Mouse (Mus musculus) heart, postnatal 36 days (tissue): Measurements from ENCODE around the gene Suds3. TPM values are rescaled to one million over a fixed set of nuclear protein-coding genes. Genes with fewer than 3 reads are reported as not detected.

Source experiments
- DNase-seq, 2 experiments: peaks; one replicate each; pipeline ENCODE4 v3.0.0; 2021 to 2022
- intact Hi-C: fragments of 180-260 bp; cut with DNase I; formaldehyde crosslinking; loops from one replicate; pipeline ENCODE4 v1.15.1; 2025
- total RNA-seq, 2 experiments: library from RNA; stranded (reverse); gene quantifications; 2 replicates each; pipeline ENCODE4 v1.2.3; 2021

Suds3 gene
- 10 to 100 TPM; 89.7 to 97.2 TPM for total RNA-seq

GRCm38 (mm10) chr5:117115836-117116366 lies at the start of gene Suds3:
Gene Suds3, minus strand, starts transcription at chr5:117116113.
- intact Hi-C loops: loop anchor here (2.0 to 5.0 kb wide), 6 partner anchors 29 to 379 kb away; partner anchors contain the start of genes Pebp1, Rfc5 and Wsb2
- DNase-seq: peak; percentile 99 to 100

DNA sequence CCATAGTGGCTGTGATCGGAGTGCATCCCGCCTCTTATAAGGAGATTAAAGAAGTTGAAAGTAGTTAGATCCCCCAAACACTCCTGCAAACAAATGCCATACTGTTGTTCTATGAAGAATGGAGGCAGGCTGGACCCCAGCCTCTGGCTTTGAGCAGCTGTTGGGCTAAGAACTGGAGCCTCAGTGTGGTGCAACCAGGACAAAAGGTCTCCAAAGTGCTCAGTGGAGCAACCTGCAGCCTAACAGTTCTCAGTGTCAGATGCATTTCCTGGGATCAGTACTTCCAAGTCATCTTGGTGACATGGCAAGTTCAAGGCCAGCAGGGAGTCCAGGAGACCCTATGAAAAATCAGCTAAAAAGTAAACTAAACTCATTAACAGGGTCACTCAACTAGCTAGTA lies 49.0 kb upstream of the Suds3 start:
- intact Hi-C loops: no loop called here
- no peak for DNase-seq

GRCm38 (mm10) chr5:117164516-117164915 lies 48.6 kb upstream of the Suds3 start:
- no peak for DNase-seq
- intact Hi-C loops: no loop called here

GRCm38 (mm10) chr5:117163790-117164189 lies 47.9 kb upstream of the Suds3 start:
- intact Hi-C loops: no loop called here
- DNase-seq: no peak

GRCm38 (mm10) chr5:117160499-117160898 lies 44.6 kb upstream of the Suds3 start:
- intact Hi-C loops: no loop called here
- DNase-seq: no peak

GRCm38 (mm10) chr5:117159805-117160291 lies 43.9 kb upstream of the Suds3 start:
- intact Hi-C loops: no loop called here
- no peak for DNase-seq

- intact Hi-C loops: no loop called here
- peak in 1 of 2 experiments; percentile 16 for DNase-seq
Measured at GRCm38 (mm10) chr5:117159326-117159725, 43.4 kb upstream of the Suds3 start.

- intact Hi-C loops: no loop called here
- DNase-seq: peak in 1 of 2 experiments; percentile 48
Measured at GRCm38 (mm10) chr5:117158335-117159018, 42.6 kb upstream of the Suds3 start.

DNA sequence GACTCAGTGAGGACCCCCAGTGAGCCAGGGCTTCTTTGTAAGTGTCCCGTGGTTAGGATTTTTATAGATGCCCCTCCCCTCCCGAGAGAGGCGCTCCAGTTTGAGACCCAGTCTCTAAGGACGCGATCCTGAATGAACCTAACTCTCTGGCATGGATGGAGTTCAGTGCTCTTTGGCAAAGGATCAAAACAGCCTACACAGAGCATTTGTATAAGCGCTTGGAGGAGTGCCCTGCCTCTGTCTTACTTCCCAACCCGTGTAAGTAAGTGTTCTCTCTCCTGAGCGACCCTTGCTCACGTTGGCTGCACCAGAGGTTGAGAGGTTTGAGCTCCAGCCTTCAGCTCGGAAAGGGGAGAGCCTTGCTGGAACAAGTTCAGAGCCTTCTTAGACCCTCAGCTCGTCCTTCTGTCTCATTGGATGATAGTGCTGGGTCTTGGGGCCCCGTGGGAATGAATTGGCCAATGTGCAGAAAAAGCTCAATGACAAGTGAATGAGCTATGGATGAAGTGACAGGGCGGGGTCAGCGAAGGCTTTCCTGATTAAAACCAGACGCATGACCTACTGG lies 37.7 kb upstream of the Suds3 start:
- no peak for DNase-seq
- intact Hi-C loops: no loop called here

- intact Hi-C loops: no loop called here
Measured at GRCm38 (mm10) chr5:117152944-117153343, 37.0 kb upstream of the Suds3 start.

GRCm38 (mm10) chr5:117150068-117150467 lies 34.2 kb upstream of the Suds3 start:
- intact Hi-C loops: no loop called here

More at GRCm38 (mm10) chr5:117152944-117153343, 37.0 kb upstream of the Suds3 start:
- DNase-seq: no peak

DNA sequence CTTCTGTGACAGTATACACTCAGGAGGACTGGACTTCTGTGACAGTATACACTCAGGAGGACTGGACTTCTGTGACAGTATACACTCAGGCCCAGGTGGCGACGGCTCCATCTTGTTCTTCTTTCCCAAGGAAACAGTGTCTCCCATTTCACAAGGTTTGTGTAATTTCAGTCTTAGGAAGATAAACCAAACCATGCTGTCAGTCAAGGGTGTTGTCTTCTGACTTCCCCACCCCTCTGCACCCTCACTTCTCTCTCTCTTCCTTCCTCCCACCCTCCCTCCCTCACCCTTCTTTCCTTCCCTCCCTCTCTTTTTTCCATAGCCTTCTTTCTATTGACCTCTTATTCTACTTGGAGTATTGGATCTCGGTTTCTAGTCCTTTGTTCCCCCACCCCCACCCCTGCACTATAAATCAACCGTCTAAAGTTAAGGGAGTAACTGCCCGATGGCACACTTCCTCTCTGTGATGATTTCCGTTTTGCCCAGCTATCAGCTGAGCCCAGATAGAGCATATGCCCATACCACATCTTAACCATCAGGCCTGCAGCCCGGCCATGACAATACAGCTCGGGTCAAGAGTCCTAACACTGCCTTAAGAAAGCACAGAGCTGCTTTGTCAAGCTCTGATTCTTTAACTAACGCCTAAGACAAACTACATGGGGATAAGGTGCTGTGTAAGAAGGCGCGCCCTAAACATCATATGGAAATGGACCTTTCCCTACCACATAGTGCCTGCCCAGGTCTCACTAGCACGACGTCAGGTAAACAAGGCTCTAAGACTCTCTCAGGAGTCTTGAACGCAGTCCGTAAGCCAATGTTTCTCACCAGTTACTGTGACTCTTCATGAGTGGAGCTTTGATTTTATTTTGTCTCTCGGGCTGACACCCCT lies 33.4 kb upstream of the Suds3 start:
- DNase-seq: no peak
- intact Hi-C loops: no loop called here

More at GRCm38 (mm10) chr5:117150068-117150467, 34.2 kb upstream of the Suds3 start:
- no peak for DNase-seq

DNA sequence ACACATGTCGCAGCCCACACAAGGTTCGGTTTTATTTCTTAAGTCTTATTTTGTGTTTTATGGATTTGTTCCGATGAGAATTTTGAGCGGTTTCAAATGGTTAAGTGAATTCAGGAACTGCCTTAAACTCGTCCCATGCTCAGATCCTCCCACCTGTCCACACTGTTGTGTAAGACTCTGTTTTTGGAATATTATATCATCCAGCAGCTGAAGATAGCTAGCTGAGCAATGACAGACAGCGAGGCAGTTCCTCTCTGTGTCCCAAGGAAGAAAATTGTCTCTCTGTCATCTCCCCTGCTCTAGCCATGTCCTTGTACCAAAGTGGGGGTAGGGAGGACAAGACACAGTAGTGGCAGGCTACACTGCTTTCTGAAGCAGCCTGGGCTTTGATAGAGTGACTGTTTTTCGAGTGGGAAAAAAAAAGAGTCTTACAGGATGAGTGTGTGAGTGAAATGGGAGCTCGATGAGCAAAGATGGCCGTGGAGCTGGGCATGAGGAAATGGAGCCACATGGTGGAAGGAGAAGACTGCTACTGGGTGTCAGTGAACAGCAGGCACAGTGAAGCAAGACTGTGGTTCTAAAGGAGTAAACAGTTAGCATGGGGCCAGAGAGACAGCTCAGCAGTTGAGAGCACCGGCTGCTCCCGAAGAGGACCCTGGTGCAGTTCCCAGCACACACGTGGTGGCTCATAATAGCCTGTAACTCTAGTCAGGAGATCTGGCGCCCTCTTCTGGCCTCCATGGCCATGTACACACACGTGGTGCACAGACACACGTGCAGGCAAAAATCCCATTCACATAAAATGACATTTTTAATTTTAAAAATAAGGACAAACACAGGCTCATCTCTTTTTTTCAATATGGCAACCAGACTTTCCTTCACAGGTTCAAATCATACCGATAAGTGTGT lies 31.5 kb upstream of the Suds3 start:
- no peak for DNase-seq
- intact Hi-C loops: no loop called here

- intact Hi-C loops: no loop called here
- no peak for DNase-seq
Measured at GRCm38 (mm10) chr5:117146165-117146564, 30.3 kb upstream of the Suds3 start.

GRCm38 (mm10) chr5:117143721-117144135 lies 27.8 kb upstream of the Suds3 start:
- no peak for DNase-seq
- intact Hi-C loops: loop anchor here (2.0 kb wide), 1 partner anchor 27 kb away; the partner anchor contains the start of gene Suds3

DNA sequence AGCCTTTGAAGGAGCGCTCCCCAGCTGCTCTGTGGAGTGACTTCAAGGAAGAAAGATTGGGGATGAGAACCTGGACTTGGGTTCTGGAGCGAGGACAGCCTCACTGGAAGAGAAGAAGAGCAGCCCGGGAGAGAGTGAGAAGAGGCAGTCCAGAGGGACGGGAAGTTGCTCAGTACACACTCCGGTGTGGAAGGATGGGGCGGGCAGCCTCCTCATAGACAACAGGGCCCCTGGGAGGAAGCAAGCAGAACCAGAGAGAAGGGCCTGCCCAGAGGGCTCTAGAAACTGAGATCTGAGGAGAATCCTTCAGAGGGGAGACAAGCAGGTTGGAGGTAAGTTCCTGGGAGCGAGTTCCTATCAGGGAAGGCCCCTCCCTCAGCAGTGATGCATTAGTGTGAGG lies 24.5 kb upstream of the Suds3 start:
- intact Hi-C loops: no loop called here
- DNase-seq: no peak

DNA sequence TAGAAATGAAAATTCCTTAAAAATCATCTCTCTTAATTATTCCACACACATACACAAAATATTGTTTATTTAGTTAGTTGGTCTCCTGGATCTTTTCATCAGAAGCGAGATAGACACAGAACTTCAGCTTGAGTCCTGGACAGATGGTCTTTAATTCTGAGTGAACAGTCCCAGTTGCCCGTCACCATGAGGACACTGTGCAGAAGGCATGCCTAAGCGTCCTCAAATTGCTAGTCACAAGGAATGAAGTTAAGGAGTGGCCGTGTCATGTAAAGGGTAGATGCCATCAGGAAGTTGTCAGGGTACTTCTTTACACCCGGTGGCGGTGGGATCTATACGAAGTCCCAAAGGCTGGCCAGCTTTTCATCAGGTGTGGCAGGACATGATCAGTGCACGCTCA lies 23.9 kb upstream of the Suds3 start:
- intact Hi-C loops: no loop called here

GRCm38 (mm10) chr5:117138295-117138988 lies 22.5 kb upstream of the Suds3 start:
- peak; percentile 60 to 65 for DNase-seq
- intact Hi-C loops: no loop called here

More for the DNA sequence above, 23.9 kb upstream of the Suds3 start:
- DNase-seq: no peak

DNA sequence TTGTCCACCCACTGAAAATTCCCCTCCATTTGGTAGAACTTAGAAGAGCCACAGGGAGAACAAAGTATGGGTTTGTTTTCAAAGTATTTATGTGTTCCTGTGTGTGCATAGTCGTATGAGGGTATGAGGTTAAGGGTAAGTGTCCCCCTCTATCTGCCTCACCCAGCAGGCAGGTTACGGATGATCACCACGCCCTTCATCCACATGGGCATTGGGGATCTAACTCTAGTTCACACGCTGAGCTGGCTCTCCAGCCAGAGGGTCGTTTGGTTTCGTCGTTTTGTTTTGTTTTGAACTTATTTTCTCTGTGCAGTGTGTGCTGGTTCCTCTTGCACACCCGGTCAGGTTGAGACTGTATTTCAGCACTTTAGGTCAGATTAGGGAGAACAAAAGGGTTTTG lies 21.7 kb upstream of the Suds3 start:
- intact Hi-C loops: no loop called here
- DNase-seq: no peak
